Mouse (Mus musculus) erythroblast, embryonic 14.5 days (primary cell): ENCODE results near the gene Mcat.

Experiments used
- GATA1 ChIP-seq: IDR thresholded peaks from 2 replicates; pipeline ENCODE4 v1.6.1; 2012; ENCODE audit warnings: low read length, inconsistent platforms, mixed read lengths
- TAL1 ChIP-seq: IDR thresholded peaks from 3 replicates; pipeline ENCODE4 v1.6.1; 2012; ENCODE audit warnings: low read length, inconsistent platforms, mixed read lengths

DNA sequence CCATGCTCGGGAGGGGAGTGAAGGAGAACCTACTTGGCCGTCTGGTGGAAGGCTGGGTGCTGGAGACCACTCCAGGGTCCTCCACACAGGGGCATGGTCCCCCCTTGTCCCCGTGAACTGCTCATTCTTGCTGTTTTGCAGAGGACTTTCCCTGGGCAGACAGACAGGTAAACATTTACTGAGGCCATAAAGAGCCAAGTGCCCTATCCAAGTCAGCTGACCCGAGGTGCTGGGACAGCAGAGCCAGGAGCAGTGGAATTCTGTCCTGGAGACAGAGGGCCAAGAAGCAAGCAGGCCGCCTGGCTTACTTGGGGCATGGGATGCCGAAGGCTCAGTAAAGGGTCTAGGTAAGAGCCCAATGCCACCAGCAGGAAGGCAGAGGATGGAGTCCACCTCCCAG lies 32.9 kb downstream of the Mcat start:
- no peak for TF ChIP-seq GATA1
- TF ChIP-seq TAL1: no peak
